Mouse (Mus musculus) heart, adult 2 months (tissue): ENCODE measurements around the gene Gm20388.

ENCODE experiments used
- CTCF ChIP-seq: fragments of 200-600 bp; IDR thresholded peaks from 2 replicates; pipeline ENCODE4 v1.8.1; 2022; ENCODE audit warnings: antibody characterized with exemption, mild to moderate bottlenecking, moderate library complexity
- EP300 ChIP-seq: fragments of 200-500 bp; IDR thresholded peaks from 2 replicates; pipeline ENCODE4 v1.6.1; 2011; ENCODE audit warnings: low read depth, low read length, control low read depth; ENCODE audit not compliant: insufficient read depth
- POLR2A ChIP-seq: fragments of 200-500 bp; IDR thresholded peaks from 2 replicates; pipeline ENCODE4 v1.6.1; 2011; ENCODE audit warnings: mild to moderate bottlenecking, low read depth, low read length, control low read depth; ENCODE audit not compliant: insufficient read depth

DNA sequence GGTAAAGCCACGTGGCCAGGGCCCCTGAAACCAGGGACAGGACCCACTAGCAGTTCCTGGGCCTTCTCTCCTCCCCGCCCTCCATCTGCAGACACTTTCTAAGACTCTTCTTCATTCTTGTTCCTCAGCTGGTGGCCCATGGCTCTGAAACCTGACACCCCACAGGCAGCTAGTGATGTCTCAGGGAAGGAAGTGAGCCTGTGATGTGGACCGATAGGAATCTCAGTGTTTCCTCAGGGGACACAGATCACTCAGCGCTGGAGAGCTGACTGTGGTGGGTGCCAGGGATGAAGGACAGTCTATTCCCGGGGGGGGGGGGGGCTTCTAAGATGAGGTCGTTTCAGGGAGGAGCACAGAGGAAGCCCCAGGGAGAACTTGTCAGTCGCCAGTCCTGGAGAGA, 1318.9 kb downstream of the Gm20388 start:
- TF ChIP-seq CTCF (no peak), POLR2A (no peak), EP300 (no peak)
